Mouse (Mus musculus): Measurements from ENCODE around the gene Rps26. TPM values are rescaled to one million over a fixed set of nuclear protein-coding genes. Genes with fewer than 3 reads are reported as not detected.

The Rps26 gene
- total RNA-seq, 2 experiments from 2014 or later: 883 to 2,075 TPM

- peak; percentile 36 for ATAC-seq (replicated peaks; ENCODE audit: poor library complexity)
Measured at GRCm38 (mm10) chr10:128613154-128613440, 13.4 kb downstream of the Rps26 start.

- ATAC-seq (replicated peaks; ENCODE audit: poor library complexity): peak; percentile 99
Measured at GRCm38 (mm10) chr10:128612433-128613153, 14.0 kb downstream of the Rps26 start.

DNA sequence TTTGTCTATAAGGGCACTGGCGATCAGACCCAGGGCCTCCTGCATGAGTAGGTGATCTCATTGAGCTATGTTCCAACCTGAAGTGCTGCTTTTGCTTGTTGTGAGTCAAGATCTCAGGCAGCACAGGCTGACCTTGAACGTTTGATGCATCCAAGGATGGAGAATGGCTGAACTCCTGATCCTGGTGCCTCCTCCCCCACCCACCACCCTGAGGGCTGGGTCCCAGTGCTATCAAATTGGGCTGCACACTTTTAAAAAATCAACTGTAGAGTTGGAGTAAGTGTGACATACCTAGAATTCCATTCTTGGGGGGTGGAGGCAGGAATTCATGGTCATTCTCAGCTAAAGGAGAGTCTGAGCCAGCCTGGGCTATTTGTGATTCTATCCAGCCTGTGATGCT, 20.1 kb downstream of the Rps26 start:
- no peak for ATAC-seq (replicated peaks; ENCODE audit: poor library complexity)

- peak; percentile 29; the same call in 1 of the 2 replicates for ATAC-seq (replicated peaks; ENCODE audit: poor library complexity)
Measured at GRCm38 (mm10) chr10:128602470-128603128, 23.9 kb downstream of the Rps26 start.

- no peak for ATAC-seq (replicated peaks; ENCODE audit: poor library complexity)
Measured at GRCm38 (mm10) chr10:128601499-128601898, 25.0 kb downstream of the Rps26 start.

- no peak for ATAC-seq (replicated peaks; ENCODE audit: poor library complexity)
Measured at GRCm38 (mm10) chr10:128598476-128598875, 28.1 kb downstream of the Rps26 start.

DNA sequence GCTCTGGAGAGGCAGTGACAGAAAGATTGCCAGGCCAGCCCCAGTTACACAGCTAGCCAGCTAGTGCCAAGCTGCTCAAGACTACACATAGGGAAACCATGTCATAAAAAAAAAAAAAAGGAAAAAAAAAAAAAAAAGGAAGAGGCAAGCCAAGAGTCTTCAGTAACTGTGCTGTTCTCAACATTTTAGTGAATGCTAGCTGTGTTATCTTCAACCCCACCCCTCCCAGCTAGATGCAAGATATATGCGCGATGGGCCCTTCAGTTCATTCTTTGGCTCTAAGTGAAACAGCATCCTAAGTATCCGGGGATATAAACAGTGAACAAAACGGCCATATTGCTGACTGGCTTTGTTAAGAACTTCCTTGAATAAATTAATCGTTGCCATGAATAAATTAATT, 33.8 kb downstream of the Rps26 start:
- ATAC-seq (replicated peaks; ENCODE audit: poor library complexity): no peak

DNA sequence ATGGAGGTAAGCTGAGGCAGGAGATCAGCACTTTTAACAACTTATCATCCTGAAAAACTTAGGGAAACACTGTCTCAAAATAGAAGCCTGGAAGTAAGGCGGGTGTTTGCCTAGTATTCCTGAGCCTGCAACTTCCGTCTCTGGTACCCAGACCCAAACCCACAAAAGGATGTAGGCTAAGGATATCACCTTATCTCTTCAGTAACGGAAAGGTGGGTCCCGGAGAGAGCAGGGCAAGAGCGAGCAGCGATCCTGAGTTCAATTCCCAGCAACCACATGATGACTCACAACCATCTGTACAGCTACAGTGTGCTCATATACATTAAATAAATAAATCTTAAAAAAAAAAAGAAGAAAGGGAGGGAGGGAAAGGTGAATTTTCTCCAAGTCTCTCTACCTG, 35.1 kb downstream of the Rps26 start:
- no peak for ATAC-seq (replicated peaks; ENCODE audit: poor library complexity)

- peak; percentile 47 for ATAC-seq (replicated peaks; ENCODE audit: poor library complexity)
Measured at GRCm38 (mm10) chr10:128590193-128590690, 36.3 kb downstream of the Rps26 start.

- ATAC-seq (replicated peaks; ENCODE audit: poor library complexity): peak; percentile 40
Measured at GRCm38 (mm10) chr10:128589464-128590192, 36.9 kb downstream of the Rps26 start, which contains the start of gene Erbb3. Erbb3 (minus strand) TSS chr10:128589652.

- no peak; the same call in 1 of the 2 replicates for ATAC-seq (replicated peaks; ENCODE audit: poor library complexity)
Measured at GRCm38 (mm10) chr10:128588775-128589463, 37.6 kb downstream of the Rps26 start.

- ATAC-seq (replicated peaks; ENCODE audit: poor library complexity): no peak
Measured at GRCm38 (mm10) chr10:128588136-128588535, 38.4 kb downstream of the Rps26 start.

- ATAC-seq (replicated peaks; ENCODE audit: poor library complexity): no peak
Measured at GRCm38 (mm10) chr10:128587697-128588096, 38.9 kb downstream of the Rps26 start.

GRCm38 (mm10) chr10:128587120-128587519, 39.4 kb downstream of the Rps26 start:
- ATAC-seq (replicated peaks; ENCODE audit: poor library complexity): no peak

DNA sequence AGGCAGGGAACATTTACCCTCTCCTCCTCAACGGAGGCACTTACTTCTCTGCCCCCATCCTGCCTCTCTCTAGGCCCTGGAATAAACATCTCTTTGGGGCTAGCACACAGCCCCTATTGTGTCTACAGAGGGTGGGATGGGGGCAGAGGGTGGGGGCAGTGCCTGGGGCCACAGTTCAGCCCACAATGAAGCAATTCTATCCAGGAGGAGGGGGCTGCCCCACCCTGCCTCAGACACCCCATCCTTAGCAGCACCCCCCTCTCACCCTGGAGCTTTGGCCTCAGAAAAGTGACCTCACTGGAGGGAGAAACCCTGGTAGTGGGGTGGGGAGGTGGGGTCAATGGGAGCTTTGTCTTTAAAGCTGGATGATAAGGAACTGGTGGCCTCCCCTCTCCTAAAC, 40.0 kb downstream of the Rps26 start:
- no peak for ATAC-seq (replicated peaks; ENCODE audit: poor library complexity)

GRCm38 (mm10) chr10:128584386-128584785, 42.2 kb downstream of the Rps26 start:
- ATAC-seq (replicated peaks; ENCODE audit: poor library complexity): no peak

DNA sequence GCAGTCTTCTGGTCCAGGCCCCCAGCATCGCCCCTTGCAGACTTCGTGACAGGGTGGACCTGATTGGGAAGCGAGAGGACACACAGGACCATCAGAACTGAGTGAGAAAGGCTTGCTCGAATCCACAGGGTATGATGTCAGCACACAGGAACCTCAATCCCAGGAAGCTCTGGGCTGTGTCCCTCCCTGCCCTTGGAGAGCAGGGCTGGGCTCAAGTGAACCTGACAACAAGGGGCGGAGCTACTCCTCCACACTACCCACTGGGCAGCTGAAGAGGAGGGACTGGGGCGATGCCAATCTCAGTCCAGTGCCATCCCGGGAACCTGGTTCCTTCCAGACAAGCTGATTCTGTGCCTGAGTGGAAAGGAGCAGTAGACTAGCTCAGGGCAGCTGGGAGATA, 42.9 kb downstream of the Rps26 start:
- ATAC-seq (replicated peaks; ENCODE audit: poor library complexity): no peak; the same call in 1 of the 2 replicates

GRCm38 (mm10) chr10:128579731-128580130, 46.8 kb downstream of the Rps26 start:
- no peak for ATAC-seq (replicated peaks; ENCODE audit: poor library complexity)

GRCm38 (mm10) chr10:128579298-128579697, 47.2 kb downstream of the Rps26 start:
- no peak for ATAC-seq (replicated peaks; ENCODE audit: poor library complexity)

- peak; percentile 79 for ATAC-seq (replicated peaks; ENCODE audit: poor library complexity)
Measured at GRCm38 (mm10) chr10:128578330-128578729, 48.2 kb downstream of the Rps26 start.

DNA sequence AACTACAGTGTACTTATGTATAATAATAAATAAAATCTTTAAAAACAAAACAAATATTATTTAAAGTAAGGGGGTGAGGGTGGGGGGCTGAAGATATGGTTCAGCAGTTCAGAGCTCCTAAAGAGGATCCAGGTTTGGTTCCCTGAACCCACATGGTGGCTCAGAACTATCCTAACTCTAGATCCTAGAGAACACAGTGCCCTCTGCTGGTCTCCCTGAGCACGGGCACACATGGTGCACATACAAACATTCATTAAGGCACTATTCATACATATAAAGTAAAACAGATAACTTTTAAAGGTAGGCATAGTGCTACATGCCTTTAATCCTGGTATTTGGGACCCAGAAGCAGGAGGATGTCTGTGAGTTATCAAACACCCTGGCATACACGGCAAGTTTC, 51.5 kb downstream of the Rps26 start:
- peak; percentile 85 for ATAC-seq (replicated peaks; ENCODE audit: poor library complexity)
